Mouse (Mus musculus) liver, embryonic 14.5 days (tissue): ENCODE results near the gene Lrrc38. TPM values are rescaled to one million over a fixed set of nuclear protein-coding genes. Genes with fewer than 3 reads are reported as not detected.

Source experiments
- ATAC-seq: fragments of 200-750 bp; cut with Nextera tagmentation; 2 replicates; pipeline ENCODE4 v1.8.0; 2017; ENCODE audit warnings: moderate number of reproducible peaks, mild to moderate bottlenecking, moderate library complexity; ENCODE audit not compliant: insufficient read depth
- DNase-seq, 3 experiments: peaks; one replicate each; pipeline ENCODE4 v3.0.0-alpha.2; 2012 to 2013; ENCODE audit warnings: low read depth in 3 of 3, low spot score in 3 of 3
- H3K27ac ChIP-seq: fragments of 300-500 bp; sonication (generic); 2 replicates; pipeline ENCODE4 v1.5.1; 2014; ENCODE audit warnings: moderate library complexity, mild to moderate bottlenecking, control low read depth, inconsistent platforms
- H3K27me3 ChIP-seq: fragments of 300-500 bp; sonication (generic); 2 replicates; pipeline ENCODE4 v1.6.1; 2014; ENCODE audit warnings: mild to moderate bottlenecking, low read length, moderate library complexity; ENCODE audit not compliant: control insufficient read depth, insufficient read depth
- H3K36me3 ChIP-seq: fragments of 300-500 bp; sonication (generic); replicated peaks from 2 replicates; pipeline ENCODE4 v1.6.1; 2014; ENCODE audit warnings: low read depth; ENCODE audit not compliant: control insufficient read depth, insufficient read depth
- H3K4me1 ChIP-seq, 2 experiments: fragments of 200-500 bp in 1 of 2; fragments of 300-500 bp in 1 of 2; sonication (generic) in 1 of 2; replicated peaks; 2 replicates each; pipeline ENCODE4 v1.6.1; 2012 to 2014; ENCODE audit warnings: antibody characterized with exemption in 1 of 2, inconsistent platforms in 1 of 2, low read length in 1 of 2; ENCODE audit not compliant: control insufficient read depth in 2 of 2, insufficient read depth in 2 of 2
- H3K4me2 ChIP-seq: fragments of 300-500 bp; sonication (generic); 2 replicates; pipeline ENCODE4 v1.6.1; 2014; ENCODE audit warnings: low read depth, mild to moderate bottlenecking, control low read depth, moderate library complexity
- H3K4me3 ChIP-seq, 2 experiments: fragments of 200-500 bp in 1 of 2; fragments of 300-500 bp in 1 of 2; sonication (generic) in 1 of 2; 2 replicates each; pipeline ENCODE4 v1.5.1; 2012 to 2014; ENCODE audit warnings: low read depth in 2 of 2, low read length in 2 of 2, mild to moderate bottlenecking in 2 of 2, control low read depth in 1 of 2, inconsistent platforms in 1 of 2, moderate library complexity in 1 of 2; ENCODE audit not compliant: insufficient read depth in 1 of 2
- H3K9ac ChIP-seq: fragments of 300-500 bp; sonication (generic); replicated peaks from 2 replicates; pipeline ENCODE4 v1.6.1; 2014; ENCODE audit warnings: mild to moderate bottlenecking, control low read depth, moderate library complexity
- H3K9me3 ChIP-seq: fragments of 300-500 bp; sonication (generic); 2 replicates; pipeline ENCODE4 v1.6.1; 2016; ENCODE audit warnings: low read length, mixed read lengths; ENCODE audit not compliant: control insufficient read depth
- CTCF ChIP-seq: IDR thresholded peaks from 2 replicates; pipeline ENCODE4 v1.5.1; 2016; ENCODE audit warnings: antibody characterized with exemption, low read depth, control low read depth
- EP300 ChIP-seq: IDR thresholded peaks from 2 replicates; pipeline ENCODE4 v1.6.1; 2016; ENCODE audit warnings: antibody characterized with exemption, low read depth
- WGBS: fragments of 180-500 bp; shearing (Covaris S2); extraction: QIAGEN DNeasy Blood & Tissue Kit; methylation state at CpG from one replicate; pipeline ENCODE4 v1.1.7; 2014; ENCODE audit not compliant: insufficient replicate concordance; 5-methylcytosine and 5-hydroxymethylcytosine counted together
- polyA plus RNA-seq, 2 experiments: library from polyadenylated mRNA; depleted of rRNA in 1 of 2; stranded (reverse) in 1 of 2; unstranded in 1 of 2; fragments of >200 nt; fragmentation: Nextera tagmentation in 1 of 2; extraction: Ambion mirVana in 1 of 2; gene quantifications; 2 replicates each; pipeline versions ENCODE4 v1.2.1 to v1.2.3; 2012 to 2014

The Lrrc38 gene
- polyA plus RNA-seq, 2 experiments: not detected

DNA sequence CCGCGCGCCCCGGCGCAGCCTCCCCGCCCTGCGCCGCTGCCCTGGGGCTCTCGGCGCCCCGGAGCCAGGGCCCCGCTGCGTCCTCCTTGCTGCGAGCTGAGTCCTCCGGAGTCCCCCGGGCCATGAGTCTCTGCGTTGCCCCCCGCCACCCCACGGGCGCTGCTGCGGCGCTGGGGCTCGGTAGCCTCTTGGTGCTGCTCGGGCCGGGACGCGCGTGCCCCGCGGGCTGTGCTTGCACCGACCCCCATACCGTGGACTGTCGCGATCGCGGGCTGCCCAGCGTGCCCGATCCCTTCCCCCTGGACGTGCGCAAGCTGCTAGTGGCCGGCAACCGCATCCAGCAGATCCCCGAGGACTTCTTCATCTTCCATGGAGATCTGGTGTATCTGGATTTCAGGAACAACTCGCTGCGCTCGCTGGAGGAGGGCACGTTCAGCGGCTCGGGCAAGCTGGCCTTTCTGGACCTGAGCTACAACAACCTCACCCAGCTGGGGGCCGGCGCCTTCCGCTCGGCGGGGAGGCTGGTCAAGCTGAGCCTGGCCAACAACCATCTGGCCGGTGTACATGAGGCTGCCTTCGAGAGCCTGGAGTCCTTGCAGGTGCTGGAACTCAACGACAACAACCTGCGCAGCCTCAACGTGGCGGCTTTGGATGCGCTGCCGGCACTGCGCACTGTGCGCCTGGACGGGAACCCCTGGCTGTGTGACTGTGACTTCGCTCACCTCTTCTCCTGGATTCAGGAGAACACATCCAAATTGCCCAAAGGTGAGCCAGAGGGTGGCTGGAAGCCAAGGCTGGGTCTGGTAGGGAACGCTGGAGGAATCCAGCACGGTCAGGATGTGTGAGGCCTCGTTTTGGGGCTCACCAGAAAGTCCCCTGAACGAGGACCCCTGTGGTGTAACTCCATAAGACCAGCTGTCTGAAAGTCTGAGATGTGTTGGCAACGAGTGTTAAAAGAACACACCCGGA, 774 bp downstream of the Lrrc38 start:
- H3K27ac ChIP-seq: no peak overlapping the region
- H3K9ac ChIP-seq: no peak overlapping the region
- no peak for DNase-seq
- peaks cover 28% of the 10 kb centered on the region for H3K27me3 ChIP-seq
- ATAC-seq: no peak
- 4% methylated on average over 71 of the region's 72 CpGs for WGBS
- no peak overlapping the region for H3K4me3 ChIP-seq
- peak overlapping the region; percentile 34; the same call in 1 of the 2 replicates for H3K4me2 ChIP-seq
- no peaks in the 10 kb centered on the region for H3K4me1 ChIP-seq
- H3K9me3 ChIP-seq: no peaks in the 10 kb centered on the region
- no peaks in the 10 kb centered on the region for H3K36me3 ChIP-seq
- TF ChIP-seq CTCF (no peak), EP300 (no peak)

DNA sequence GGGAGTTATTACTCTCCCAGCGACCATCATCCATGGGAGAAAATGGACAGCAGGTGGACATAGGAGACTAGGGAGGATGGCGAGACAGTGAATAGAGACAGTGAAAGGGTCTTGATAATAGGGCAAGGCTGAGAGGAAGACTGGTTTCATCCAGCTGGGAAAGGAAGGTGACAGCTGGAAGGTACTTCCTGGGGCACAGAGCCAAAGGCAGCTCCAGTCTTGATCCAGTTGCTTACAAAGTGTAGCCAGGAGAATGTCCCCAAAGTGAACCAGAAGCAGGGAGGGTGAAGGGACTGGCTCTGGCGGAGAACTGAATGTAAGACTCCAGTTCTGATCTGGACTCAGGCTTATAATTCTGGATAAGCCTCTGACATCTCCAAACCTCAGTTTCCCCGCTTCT, 2.7 kb downstream of the Lrrc38 start:
- no peak overlapping the region for H3K9ac ChIP-seq
- TF ChIP-seq CTCF (no peak), EP300 (no peak)
- DNase-seq: no peak
- no peak for ATAC-seq
- H3K9me3 ChIP-seq: no peaks in the 10 kb centered on the region
- H3K4me1 ChIP-seq: no peaks in the 10 kb centered on the region
- 47% methylated on average over 4 of the region's 4 CpGs for WGBS
- no peaks in the 10 kb centered on the region for H3K36me3 ChIP-seq
- no peak overlapping the region for H3K4me2 ChIP-seq
- H3K27me3 ChIP-seq: peaks cover 28% of the 10 kb centered on the region
- no peak overlapping the region for H3K27ac ChIP-seq
- H3K4me3 ChIP-seq: no peak overlapping the region

DNA sequence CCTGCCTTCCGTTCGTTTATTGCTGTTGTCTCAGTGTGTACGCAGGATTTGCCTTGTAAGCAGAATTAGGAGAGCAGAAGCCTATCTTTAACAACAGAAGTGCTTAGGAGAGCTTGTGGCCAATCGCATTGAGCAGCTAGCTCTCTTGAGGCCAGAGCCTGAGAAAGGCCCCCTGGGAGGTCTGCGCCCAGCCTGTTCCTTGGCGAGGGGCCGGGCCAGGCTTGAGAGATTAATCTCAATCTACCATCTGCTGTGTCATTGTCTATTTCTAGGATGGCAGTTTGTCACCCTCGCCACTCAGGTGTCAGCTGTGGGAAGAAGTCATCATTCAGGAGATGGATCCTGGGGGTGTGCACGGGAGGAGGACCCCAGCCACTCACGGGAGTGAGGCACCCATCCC, 12.0 kb downstream of the Lrrc38 start:
- ATAC-seq (peak; percentile 47; the same call in 1 of the 2 replicates), DNase-seq (no peak)

DNA sequence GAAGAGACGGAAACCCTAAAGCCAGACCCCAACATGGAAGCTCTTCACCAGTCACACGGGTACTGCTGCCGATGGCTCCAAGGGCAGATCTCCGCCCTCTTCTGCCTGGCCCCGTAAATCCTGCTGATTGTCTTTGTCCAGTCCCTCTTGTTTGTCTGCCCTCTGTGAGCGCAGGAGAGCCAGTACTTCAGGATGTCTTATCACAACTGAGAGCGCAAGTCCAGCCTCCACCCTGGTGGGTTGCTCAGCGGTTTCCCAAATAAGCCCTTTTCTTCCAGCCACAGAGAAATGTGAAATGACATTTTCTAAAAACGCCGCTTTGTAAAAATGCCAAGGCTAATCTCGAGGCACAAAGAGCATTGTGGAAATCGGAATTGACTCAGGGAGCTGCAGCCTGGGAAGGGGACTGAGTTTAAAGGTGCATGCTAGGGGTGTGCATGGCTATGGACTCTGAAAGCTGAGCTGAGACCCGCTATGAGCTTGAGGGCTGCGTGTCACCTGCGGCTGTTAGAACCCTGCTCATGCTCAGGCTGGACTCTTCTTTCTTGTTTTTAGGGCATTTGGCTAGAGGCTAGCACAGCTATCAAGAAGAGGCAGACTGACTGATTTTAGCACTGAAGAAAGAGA, 17.0 kb downstream of the Lrrc38 start:
- H3K27me3 ChIP-seq: no peaks in the 10 kb centered on the region
- TF ChIP-seq EP300 (no peak), CTCF (no peak)
- ATAC-seq (no peak), DNase-seq (no peak)
- H3K9me3 ChIP-seq: no peaks in the 10 kb centered on the region
- H3K27ac ChIP-seq: no peak overlapping the region
- no peak overlapping the region for H3K4me3 ChIP-seq
- H3K9ac ChIP-seq: no peak overlapping the region
- 50% methylated on average over 15 of the region's 15 CpGs for WGBS
- no peak overlapping the region for H3K4me2 ChIP-seq
- no peaks in the 10 kb centered on the region for H3K36me3 ChIP-seq
- H3K4me1 ChIP-seq: no peaks in the 10 kb centered on the region

More for the DNA sequence above, 12.0 kb downstream of the Lrrc38 start:
- no peak overlapping the region for H3K4me3 ChIP-seq
- no peak overlapping the region for H3K4me2 ChIP-seq
- no peaks in the 10 kb centered on the region for H3K27me3 ChIP-seq
- no peak overlapping the region for H3K9ac ChIP-seq
- no peak for TF ChIP-seq EP300
- TF ChIP-seq CTCF: no peak
- H3K36me3 ChIP-seq: no peaks in the 10 kb centered on the region
- 22% methylated on average over 10 of the region's 10 CpGs for WGBS
- no peaks in the 10 kb centered on the region for H3K9me3 ChIP-seq
- H3K4me1 ChIP-seq: no peaks in the 10 kb centered on the region
- H3K27ac ChIP-seq: no peak overlapping the region

DNA sequence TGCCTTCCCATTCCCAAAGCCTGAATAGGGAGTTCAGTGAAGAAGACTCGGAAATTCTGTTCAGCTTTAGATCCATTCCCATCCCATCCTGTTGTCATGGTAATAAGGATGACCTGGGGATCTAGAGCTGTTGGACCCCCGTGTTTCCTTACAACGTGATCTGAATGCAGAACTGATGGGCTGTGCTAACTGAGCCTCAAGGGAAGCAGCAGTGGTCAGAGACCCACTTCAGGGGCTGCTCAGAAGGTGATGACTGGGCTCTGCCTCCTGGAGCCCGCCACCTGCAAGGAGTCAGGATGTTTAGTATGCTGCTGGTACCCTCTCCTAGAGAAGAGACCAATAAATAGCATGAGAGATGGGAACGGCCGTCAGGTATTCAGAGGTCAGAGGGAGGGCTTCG, 29.9 kb downstream of the Lrrc38 start:
- H3K9ac ChIP-seq: no peak overlapping the region
- 46% methylated on average over 7 of the region's 7 CpGs for WGBS
- no peak for TF ChIP-seq EP300
- TF ChIP-seq CTCF: no peak
- no peak overlapping the region for H3K4me3 ChIP-seq
- no peak overlapping the region for H3K4me2 ChIP-seq
- H3K36me3 ChIP-seq: no peaks in the 10 kb centered on the region
- no peak for ATAC-seq
- no peaks in the 10 kb centered on the region for H3K9me3 ChIP-seq
- H3K27ac ChIP-seq: no peak overlapping the region
- no peaks in the 10 kb centered on the region for H3K4me1 ChIP-seq
- no peak for DNase-seq
- H3K27me3 ChIP-seq: no peaks in the 10 kb centered on the region
